Mouse (Mus musculus) bone marrow macrophage, adult 2 months (primary cell): Measurements from ENCODE around the gene Nob1.

ENCODE experiments used
- CTCF ChIP-seq: IDR thresholded peaks from 2 replicates; pipeline ENCODE4 v1.5.1; 2012; ENCODE audit warnings: low read depth, mild to moderate bottlenecking, low read length, moderate library complexity
- POLR2A ChIP-seq: IDR thresholded peaks from 2 replicates; pipeline ENCODE4 v1.6.1; 2012; ENCODE audit warnings: mild to moderate bottlenecking, low read depth, low read length, borderline replicate concordance

DNA sequence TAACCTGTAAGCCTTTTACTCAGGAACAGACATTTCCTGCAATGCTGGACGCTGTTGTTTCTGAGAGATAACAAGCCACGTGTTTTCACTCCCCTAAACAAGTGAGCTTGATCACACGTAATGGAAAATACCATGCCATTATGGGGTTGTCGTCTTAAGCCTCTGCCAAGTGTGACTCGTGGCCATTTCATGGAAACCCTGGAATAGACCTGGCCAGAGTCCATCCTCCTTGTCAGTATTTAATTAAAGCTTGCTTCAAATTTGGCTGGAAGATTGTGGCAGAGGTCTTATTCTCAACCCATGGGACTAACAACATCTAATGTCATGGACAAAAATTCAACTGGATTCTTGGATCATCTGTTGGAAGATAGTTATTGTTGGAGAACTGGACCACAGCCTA is 38.7 kb downstream of the Nob1 start:
- TF ChIP-seq CTCF: no peak
- no peak for TF ChIP-seq POLR2A
